Mouse (Mus musculus): Measurements from ENCODE around the gene Olfr516.

- no peak for TF ChIP-seq CTCF (IDR thresholded peaks at IDR 0.05; ENCODE audit: low read depth, low read length)
- TF ChIP-seq EP300 (IDR thresholded peaks at IDR 0.05; ENCODE audit: insufficient read depth, low read depth, low read length), result no peak
- no peak for TF ChIP-seq POLR2A (IDR thresholded peaks at IDR 0.05; ENCODE audit: insufficient read depth, low read length)
Observed at GRCm38 (mm10) chr7:108797205-108797933, 53.0 kb downstream of the Olfr516 start.
